Mouse (Mus musculus) central nervous system, embryonic 18 days (tissue): ENCODE data around the gene Mmp12. TPM values are rescaled to one million over a fixed set of nuclear protein-coding genes. Genes with fewer than 3 reads are reported as not detected.

ENCODE experiments used
- polyA plus RNA-seq: library from polyadenylated mRNA; depleted of rRNA; stranded (reverse); fragments of >200 nt; gene quantifications from 2 replicates; pipeline ENCODE4 v1.2.3, GENCODE M21; 2012; rRNA removed

The Mmp12 gene
- polyA plus RNA-seq, result not detected in 2 replicates

GRCm38 (mm10) chr9:7344107-7344506 lies at the start of gene Mmp12:
TSS of gene Mmp12 (plus strand) at chr9:7344381.

GRCm38 (mm10) chr9:7387947-7388346 lies 43.8 kb downstream of the Mmp12 start, which contains the start of gene Mmp1b:
TSS of gene Mmp1b (minus strand) at chr9:7388047.

Other genes with a start within 250 kb of the Mmp12 start
- 6.3 and 7.2 TPM in 2 replicates for gene Dync2h1, start 159.9 kb upstream of the Mmp12 start, polyA plus RNA-seq
- gene Dcun1d5, start 159.9 kb upstream of the Mmp12 start, polyA plus RNA-seq, result 92.4 and 106 TPM in 2 replicates
- gene Mmp13, start 71.9 kb upstream of the Mmp12 start, polyA plus RNA-seq, result 0.13 and 6.9 TPM in 2 replicates
- gene Mmp1b, start 43.7 kb downstream of the Mmp12 start, polyA plus RNA-seq, result not detected in 2 replicates
- not detected in 2 replicates for gene Mmp3, start 101.4 kb downstream of the Mmp12 start, polyA plus RNA-seq
- gene Mmp10, start 158.0 kb downstream of the Mmp12 start, polyA plus RNA-seq, result not detected in 2 replicates
- gene Mmp8, start 214.1 kb downstream of the Mmp12 start, polyA plus RNA-seq, result 0.08 and 0.24 TPM in 2 replicates
- not detected in 2 replicates for gene Mmp27, start 227.0 kb downstream of the Mmp12 start, polyA plus RNA-seq